Mouse (Mus musculus) thymus, postnatal 25 days (tissue): Measurements from ENCODE around the gene Clasp2.
A peak's percentile ranks its signal among the peaks of the same experiment; 100 is the strongest.
"Not testable (repeated sequence)": the region's sequence is repeated elsewhere in the genome, so short reads cannot be mapped to it uniquely, and the experiment has no call there.

Experiments used
- DNase-seq: peaks from one replicate; pipeline ENCODE4 v3.0.0; 2022

The Clasp2 gene

DNA sequence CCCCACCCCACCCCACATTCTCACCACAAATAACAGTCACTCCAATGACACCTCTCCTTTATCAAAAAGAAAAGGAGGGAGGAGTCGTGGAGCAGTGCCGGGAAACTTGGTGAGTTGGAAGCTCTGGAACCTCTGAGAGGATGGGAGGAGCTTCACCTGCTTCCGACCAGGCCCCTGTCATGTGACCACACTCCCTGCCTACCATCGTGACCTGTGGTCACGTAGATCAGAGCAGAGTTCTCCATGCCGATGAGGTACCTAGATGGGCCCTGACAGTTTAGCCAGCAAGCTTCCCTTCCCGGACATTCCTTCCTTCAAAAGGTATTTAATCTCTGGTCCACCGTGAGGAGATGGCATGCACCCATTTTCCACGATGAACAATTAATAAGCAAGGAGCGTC lies 17.2 kb downstream of the Clasp2 start:
- no peak for DNase-seq

GRCm38 (mm10) chr9:113759684-113760083 lies 18.4 kb downstream of the Clasp2 start:
- DNase-seq, result no peak

GRCm38 (mm10) chr9:113762389-113762788 lies 21.1 kb downstream of the Clasp2 start:
- no peak for DNase-seq

- DNase-seq, result no peak
These were observed 21.9 kb downstream of the Clasp2 start for GRCm38 (mm10) chr9:113763123-113763522.

- DNase-seq, result no peak
These were observed 29.4 kb downstream of the Clasp2 start for GRCm38 (mm10) chr9:113770640-113771039.

DNA sequence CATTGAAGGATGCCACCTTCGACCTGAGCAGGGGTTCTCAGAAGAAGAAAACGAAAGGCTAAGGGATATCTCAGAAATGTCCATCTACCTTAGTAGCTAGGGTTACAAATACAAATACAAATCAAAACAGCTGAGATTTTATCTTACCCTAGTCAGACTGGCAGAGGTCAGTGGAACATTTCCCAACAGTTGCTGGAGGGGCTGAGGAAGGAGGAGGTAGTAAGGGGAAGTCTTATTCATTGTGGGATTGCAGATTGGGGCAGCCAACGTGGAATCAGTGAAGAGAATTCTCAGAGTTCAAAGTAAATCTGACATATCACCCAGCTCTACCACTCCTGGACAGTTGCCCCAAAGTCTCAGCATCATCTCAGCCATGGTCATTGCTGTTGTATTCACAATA lies 39.6 kb downstream of the Clasp2 start:
- no peak for DNase-seq

GRCm38 (mm10) chr9:113782362-113783005 lies 41.2 kb downstream of the Clasp2 start:
- no peak for DNase-seq

DNA sequence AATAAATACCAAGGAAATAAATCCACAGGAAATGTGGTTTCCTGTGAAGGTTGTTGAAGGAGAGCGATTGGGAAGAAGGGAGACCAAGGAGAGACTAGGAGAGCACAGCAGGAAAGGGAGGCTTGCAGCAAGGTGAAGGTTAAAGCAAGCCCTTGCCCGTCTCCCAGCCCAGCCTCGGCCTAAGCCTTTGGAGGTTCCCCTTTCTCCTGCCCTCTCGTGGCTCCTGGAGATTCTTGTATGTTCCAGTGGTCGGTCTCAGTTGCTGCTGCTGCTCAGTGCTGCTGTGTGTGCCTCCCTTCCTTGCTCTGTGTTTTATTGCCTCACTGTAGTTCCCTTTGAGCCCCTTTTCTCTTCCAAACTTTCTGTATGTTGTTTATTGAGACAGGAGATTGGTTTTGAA lies 42.4 kb downstream of the Clasp2 start:
- no peak for DNase-seq

- not testable (repeated sequence) for DNase-seq
These were observed 48.0 kb downstream of the Clasp2 start for GRCm38 (mm10) chr9:113789283-113789682.

GRCm38 (mm10) chr9:113792651-113793512 lies 51.6 kb downstream of the Clasp2 start:
- DNase-seq, result peak; percentile 47

DNA sequence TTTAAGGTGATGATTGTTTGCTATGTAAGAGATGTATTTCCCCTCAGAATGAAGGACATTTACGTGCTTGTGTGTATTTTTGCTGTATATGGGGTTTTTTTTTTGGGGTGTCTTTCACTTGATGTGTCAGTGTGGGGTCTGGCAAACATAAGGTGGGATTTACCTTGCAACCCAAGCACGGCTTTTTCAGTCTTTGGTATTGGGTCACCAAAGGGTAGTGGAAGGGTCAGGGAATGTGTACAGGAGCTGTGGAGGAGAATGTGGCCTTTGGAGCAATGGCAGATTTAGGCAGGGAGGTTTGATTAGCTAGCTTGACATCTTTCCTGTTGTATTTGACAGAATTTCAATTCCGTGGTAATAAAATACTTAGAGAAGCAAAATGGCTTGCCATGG lies 52.2 kb downstream of the Clasp2 start:
- no peak for DNase-seq

DNA sequence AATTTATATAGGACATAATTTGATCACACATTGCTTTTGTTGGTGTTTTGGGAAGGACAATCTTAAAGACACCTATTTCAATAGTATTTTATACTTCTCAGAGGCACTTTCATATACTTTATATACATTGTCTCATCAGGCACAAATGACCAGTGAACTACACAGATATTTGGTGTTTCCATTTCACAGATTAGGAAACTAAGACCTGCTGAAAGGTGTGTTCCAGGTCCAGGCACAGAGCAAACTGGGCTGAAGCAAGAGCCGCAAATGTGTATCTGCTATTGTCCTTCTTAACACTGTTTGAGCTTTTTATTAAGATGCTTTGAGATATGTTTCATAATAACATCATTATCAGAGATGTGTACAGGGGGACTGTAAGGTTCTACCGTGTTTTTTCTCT lies 52.7 kb downstream of the Clasp2 start:
- DNase-seq, result no peak

DNA sequence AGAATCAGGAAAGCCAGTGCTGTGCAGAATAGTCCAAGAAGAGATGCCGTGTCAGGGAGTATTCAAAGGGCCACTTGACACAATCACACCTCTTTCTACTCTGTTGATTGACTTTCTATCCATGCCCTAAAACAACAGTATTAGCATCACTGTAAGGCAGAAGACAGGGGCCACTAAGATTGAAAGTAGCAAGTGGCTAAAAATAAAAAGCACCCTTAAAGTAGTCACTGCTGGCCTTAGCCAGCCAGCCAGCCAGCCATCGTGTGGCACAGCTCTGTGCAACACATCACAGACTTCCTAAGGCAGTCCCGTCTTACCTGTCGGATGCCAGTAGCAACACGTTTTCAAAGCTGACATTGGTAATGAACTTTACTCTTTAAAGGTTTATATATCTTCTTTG lies 55.9 kb downstream of the Clasp2 start:
- no peak for DNase-seq

GRCm38 (mm10) chr9:113800671-113801070 lies 59.4 kb downstream of the Clasp2 start:
- no peak for DNase-seq

DNA sequence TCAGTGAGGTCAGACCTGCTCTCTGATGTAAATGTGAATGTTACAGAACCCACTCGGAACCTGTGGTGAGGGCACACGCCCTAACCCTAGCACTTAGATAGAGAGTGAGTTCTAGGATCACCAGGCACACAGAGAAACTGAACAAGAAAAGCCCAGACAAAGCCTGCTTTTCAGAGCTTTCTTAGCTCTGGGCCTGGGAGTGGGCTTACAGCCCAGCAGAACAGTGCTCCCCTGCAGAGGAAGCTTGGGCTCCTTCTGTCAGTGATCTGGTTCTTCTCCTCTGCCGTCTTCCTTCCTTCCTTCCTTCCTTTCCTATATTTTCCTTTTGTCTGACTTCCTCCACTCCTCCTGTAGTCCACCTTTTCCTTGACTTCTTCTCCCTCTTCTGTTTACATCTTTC lies 61.5 kb downstream of the Clasp2 start:
- DNase-seq, result no peak

GRCm38 (mm10) chr9:113803751-113804150 lies 62.5 kb downstream of the Clasp2 start:
- no peak for DNase-seq

DNA sequence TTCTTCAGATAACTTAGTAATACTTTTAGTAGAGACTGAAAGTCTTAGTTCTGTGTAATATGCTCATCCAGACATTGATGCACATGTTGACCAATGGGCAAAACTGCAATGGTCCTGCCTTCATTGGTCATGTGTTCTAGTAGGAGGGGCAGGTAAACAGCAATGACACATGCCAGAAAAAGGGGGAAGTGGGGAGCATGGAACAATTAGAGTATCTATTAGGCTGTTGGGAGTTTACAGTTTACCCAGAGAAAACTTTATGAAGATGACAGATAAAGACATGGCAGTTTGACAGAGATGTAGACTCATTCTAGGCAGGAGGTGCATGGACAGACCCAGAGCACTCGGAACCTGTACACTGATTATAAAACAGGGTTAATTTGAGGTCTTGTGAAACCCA lies 64.1 kb downstream of the Clasp2 start:
- no peak for DNase-seq

DNA sequence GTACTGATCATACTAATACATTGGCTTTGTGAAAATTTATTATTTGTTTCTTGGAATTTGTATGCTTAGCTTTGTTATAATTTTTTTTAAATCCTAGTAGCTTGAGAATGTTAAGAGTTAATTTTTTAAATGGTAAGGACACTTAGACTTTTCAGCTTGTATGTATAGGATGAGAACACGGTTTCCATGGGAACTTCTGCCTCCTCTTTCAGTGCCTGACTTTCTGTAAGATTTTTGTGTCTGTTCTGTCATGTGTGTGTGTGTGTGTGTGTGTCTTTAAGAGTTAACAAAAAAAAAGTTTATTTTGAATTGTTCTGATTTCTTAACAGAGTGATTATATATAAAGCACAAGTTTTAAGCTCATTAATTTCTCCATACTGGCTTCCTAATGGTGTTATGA lies 70.1 kb downstream of the Clasp2 start:
- no peak for DNase-seq

- DNase-seq, result peak; percentile 45
These were observed 70.8 kb downstream of the Clasp2 start for GRCm38 (mm10) chr9:113811957-113812670.

GRCm38 (mm10) chr9:113812671-113813001 lies 71.4 kb downstream of the Clasp2 start:
- DNase-seq, result no peak

GRCm38 (mm10) chr9:113813086-113813485 lies 71.8 kb downstream of the Clasp2 start:
- DNase-seq, result no peak

DNA sequence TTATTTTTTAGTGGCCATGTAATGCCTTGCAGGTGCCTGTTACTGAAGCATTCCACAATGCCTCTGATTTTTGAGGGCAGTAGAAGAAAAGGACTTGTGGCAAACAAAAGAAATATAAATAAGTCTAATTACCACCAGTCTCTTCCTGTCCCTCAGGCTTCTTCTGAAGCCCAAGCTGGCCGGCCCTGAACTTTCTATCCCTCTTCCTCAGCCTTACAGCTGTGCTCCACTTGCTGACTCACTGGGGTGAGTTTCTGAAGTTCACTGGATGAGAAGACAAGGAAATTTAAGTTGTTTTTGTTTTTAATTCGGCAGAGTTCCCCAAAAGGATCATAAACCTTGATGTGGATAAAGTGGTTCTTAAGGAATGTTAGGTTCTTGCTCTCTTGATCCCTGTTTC lies 74.6 kb downstream of the Clasp2 start:
- DNase-seq, result no peak

DNA sequence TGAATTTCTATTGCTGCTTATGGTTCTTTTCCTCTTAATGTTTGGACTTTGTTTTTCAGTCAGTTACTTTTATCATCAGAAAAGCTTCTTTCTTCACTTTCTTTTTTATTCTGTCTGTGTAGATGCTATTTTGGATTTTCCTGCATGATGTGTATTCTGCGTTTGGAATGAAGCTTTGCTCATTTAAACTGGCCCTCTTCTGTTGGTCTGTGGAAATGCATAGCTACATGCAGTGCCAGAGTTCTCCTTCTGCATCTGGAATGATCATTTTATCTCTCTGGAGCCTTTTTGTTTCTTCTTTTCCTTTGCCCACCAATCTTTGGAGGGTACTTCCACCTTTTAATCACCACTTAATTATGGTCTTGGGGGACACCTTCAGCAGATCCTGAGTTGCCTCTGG lies 80.9 kb downstream of the Clasp2 start:
- DNase-seq, result no peak

- no peak for DNase-seq
These were observed 87.4 kb downstream of the Clasp2 start for GRCm38 (mm10) chr9:113828719-113829118.
